Mouse (Mus musculus) CD8-positive naive resting alpha-beta T cell, adult 2 months (primary cell): ENCODE results near the gene Ramp3.

ENCODE experiments used
- DNase-seq, 2 experiments: peaks; one replicate each; pipeline ENCODE4 v3.0.0; 2022; ENCODE audit warnings: low read depth in 2 of 2, low spot score in 2 of 2

Gene Ramp3

GRCm38 (mm10) chr11:6726921-6727320 is 68.6 kb downstream of the Ramp3 start:
- DNase-seq, result no peak
